In genomic region chr7:97380500-97381123, GRCm38 (mm10) we compare ENCODE assay signal across 21 mouse cellular contexts. TPM values are rescaled to one million over a fixed set of nuclear protein-coding genes. Genes with fewer than 3 reads are reported as not detected.
"Had no signal": no experiment of that assay in that cellular context is flagged by ENCODE, and none has a peak within 500 bp of the region (broad histone marks: within the 10 kb centered on the region; RNA-seq: fewer than 3 reads in every experiment).

No protein-coding gene starts in this region.

- H3K4me3 ChIP-seq: liver, embryonic 15.5 days; lung, embryonic 15.5 days; megakaryocyte, embryonic 14.5 days; midbrain, embryonic 12.5 days; neural tube, embryonic 12.5 days; stomach, embryonic 15.5 days had no signal

- H3K9me3 ChIP-seq: liver, embryonic 15.5 days; lung, embryonic 15.5 days; megakaryocyte, embryonic 14.5 days; midbrain, embryonic 12.5 days; neural tube, embryonic 12.5 days; stomach, embryonic 15.5 days had no signal

- H3K4me1 ChIP-seq: lung, embryonic 15.5 days; midbrain, embryonic 12.5 days; neural tube, embryonic 12.5 days; stomach, embryonic 15.5 days had no signal

- H3K9ac ChIP-seq: liver, embryonic 15.5 days; liver, postnatal 0 days; lung, embryonic 15.5 days; midbrain, embryonic 12.5 days; neural tube, embryonic 12.5 days; stomach, embryonic 15.5 days had no signal

- DNase-seq: liver, postnatal 0 days; lung, adult 2 months; lung, postnatal 14 days; lung, postnatal 36 days; midbrain, embryonic 14.5 days; right cerebral cortex, postnatal 14 days; thymus, adult 18-20 months; thymus, postnatal 14 days; thymus, postnatal 36 days had no signal

- H3K4me2 ChIP-seq: liver, embryonic 15.5 days; lung, embryonic 15.5 days; midbrain, embryonic 12.5 days; neural tube, embryonic 12.5 days; stomach, embryonic 15.5 days had no signal

- H3K27me3 ChIP-seq: liver, embryonic 15.5 days; lung, embryonic 15.5 days; megakaryocyte, embryonic 14.5 days; midbrain, embryonic 12.5 days; neural tube, embryonic 12.5 days; stomach, embryonic 15.5 days had no signal

- H3K27ac ChIP-seq: liver, embryonic 15.5 days; lung, embryonic 15.5 days; macrophage; midbrain, embryonic 12.5 days; neural tube, embryonic 12.5 days; stomach, embryonic 15.5 days; stomach, postnatal 0 days had no signal

- ATAC-seq: liver, postnatal 0 days; lung, postnatal 0 days had no signal

RNA-seq across cellular contexts. Expression of gene Thrsp, which starts 36.9 kb away (rescaled TPM):
- total RNA-seq: megakaryocyte progenitor cell, adult 5-6 weeks; monocyte, adult 5-6 weeks; neutrophil, adult 5-6 weeks had no signal
- polyA plus RNA-seq: macrophage had no signal
